Mouse (Mus musculus): ENCODE data around the gene Hsp90aa1. TPM values are rescaled to one million over a fixed set of nuclear protein-coding genes. Genes with fewer than 3 reads are reported as not detected.
"Not testable (repeated sequence)": the region's sequence is repeated elsewhere in the genome, so short reads cannot be mapped to it uniquely, and the experiment has no call there.

The Hsp90aa1 gene
- 1,235 and 1,237 TPM in 2 replicates for polyA plus RNA-seq (2015; fragmentation: Nextera tagmentation; extraction: Ambion mirVana)

GRCm38 (mm10) chr12:110702556-110702955, at the start of gene Hsp90aa1:
TSS of gene Hsp90aa1 (minus strand) at chr12:110702728.
- Histone ChIP-seq H3K4me3 (replicated peaks; ENCODE audit: low read length) (no peak within 1 kb of the TSS), H3K27ac (ENCODE audit: low read length) (no peak within 1 kb of the TSS), H3K4me1 (replicated peaks; ENCODE audit: control insufficient read depth, insufficient read depth, low read length) (peaks cover 8% of the 10 kb centered on the region), H3K9me3 (ENCODE audit: control insufficient read depth, low read length) (no peaks in the 10 kb centered on the region), H3K4me2 (ENCODE audit: low read length) (no peak within 1 kb of the TSS), H3K27me3 (replicated peaks; ENCODE audit: control insufficient read depth, insufficient read depth, low read length) (0 out of 2 replicates have a peak, but pooled peaks cover 2% of the 10 kb centered on the region), H3K36me3 (ENCODE audit: control insufficient read depth, insufficient read depth) (no peaks in the 10 kb centered on the region), H3K9ac (replicated peaks; ENCODE audit: low read depth, low read length) (no peak within 1 kb of the TSS)
- ATAC-seq: no peak
- WGBS: 57% methylated on average over 4 of the region's 4 CpGs

GRCm38 (mm10) chr12:110750770-110751439, 48.4 kb upstream of the Hsp90aa1 start:
- Histone ChIP-seq H3K4me2 (ENCODE audit: low read length) (no peak overlapping the region), H3K27me3 (replicated peaks; ENCODE audit: control insufficient read depth, insufficient read depth, low read length) (no peaks in the 10 kb centered on the region), H3K4me1 (replicated peaks; ENCODE audit: control insufficient read depth, insufficient read depth, low read length) (no peaks in the 10 kb centered on the region), H3K9ac (replicated peaks; ENCODE audit: low read depth, low read length) (no peak overlapping the region), H3K4me3 (replicated peaks; ENCODE audit: low read length) (no peak overlapping the region), H3K27ac (ENCODE audit: low read length) (no peak overlapping the region), H3K9me3 (ENCODE audit: control insufficient read depth, low read length) (no peaks in the 10 kb centered on the region), H3K36me3 (ENCODE audit: control insufficient read depth, insufficient read depth) (0 out of 2 replicates have a peak, but pooled peaks cover 3% of the 10 kb centered on the region)
- ATAC-seq: no peak
- WGBS: 87% methylated on average over 10 of the region's 10 CpGs

GRCm38 (mm10) chr12:110738158-110738921, 35.8 kb upstream of the Hsp90aa1 start:
- Histone ChIP-seq H3K4me1 (replicated peaks; ENCODE audit: control insufficient read depth, insufficient read depth, low read length) (peaks cover 20% of the 10 kb centered on the region), H3K9ac (replicated peaks; ENCODE audit: low read depth, low read length) (peak overlapping the region; percentile 93), H3K9me3 (ENCODE audit: control insufficient read depth, low read length) (no peaks in the 10 kb centered on the region), H3K36me3 (ENCODE audit: control insufficient read depth, insufficient read depth) (no peaks in the 10 kb centered on the region), H3K4me2 (ENCODE audit: low read length) (peak overlapping the region; percentile 78), H3K27ac (ENCODE audit: low read length) (peak overlapping the region; percentile 91), H3K4me3 (replicated peaks; ENCODE audit: low read length) (peak overlapping the region; percentile 99), H3K27me3 (replicated peaks; ENCODE audit: control insufficient read depth, insufficient read depth, low read length) (peaks cover 5% of the 10 kb centered on the region; the same call in 1 of the 2 replicates)
- WGBS: under 1% methylated on average over 65 of the region's 72 CpGs
- ATAC-seq: peak; percentile 69

GRCm38 (mm10) chr12:110737170-110738157, 34.9 kb upstream of the Hsp90aa1 start, which contains the start of gene Wdr20:
TSS of gene Wdr20 (plus strand) at chr12:110737944.
- ATAC-seq: peak; percentile 95
- Histone ChIP-seq H3K36me3 (ENCODE audit: control insufficient read depth, insufficient read depth) (no peaks in the 10 kb centered on the region), H3K27me3 (replicated peaks; ENCODE audit: control insufficient read depth, insufficient read depth, low read length) (peaks cover 5% of the 10 kb centered on the region; the same call in 1 of the 2 replicates), H3K4me1 (replicated peaks; ENCODE audit: control insufficient read depth, insufficient read depth, low read length) (peaks cover 20% of the 10 kb centered on the region), H3K4me3 (replicated peaks; ENCODE audit: low read length) (peak within 1 kb of the TSS; percentile 99), H3K27ac (ENCODE audit: low read length) (peak within 1 kb of the TSS; percentile 91), H3K4me2 (ENCODE audit: low read length) (peak within 1 kb of the TSS; percentile 78), H3K9ac (replicated peaks; ENCODE audit: low read depth, low read length) (peak within 1 kb of the TSS; percentile 93), H3K9me3 (ENCODE audit: control insufficient read depth, low read length) (no peaks in the 10 kb centered on the region)
- under 1% methylated on average over 69 of the region's 69 CpGs for WGBS

- ATAC-seq: no peak
These were observed 34.1 kb upstream of the Hsp90aa1 start for GRCm38 (mm10) chr12:110736641-110737040.

GRCm38 (mm10) chr12:110733254-110733653, 30.7 kb upstream of the Hsp90aa1 start:
- 100% methylated on average over 3 of the region's 3 CpGs for WGBS
- not testable (repeated sequence) for ATAC-seq; H3K27ac ChIP-seq (ENCODE audit: low read length); H3K4me1 ChIP-seq (replicated peaks; ENCODE audit: control insufficient read depth, insufficient read depth, low read length); H3K9me3 ChIP-seq (ENCODE audit: control insufficient read depth, low read length); H3K4me3 ChIP-seq (replicated peaks; ENCODE audit: low read length); H3K4me2 ChIP-seq (ENCODE audit: low read length); H3K36me3 ChIP-seq (ENCODE audit: control insufficient read depth, insufficient read depth); H3K9ac ChIP-seq (replicated peaks; ENCODE audit: low read depth, low read length); H3K27me3 ChIP-seq (replicated peaks; ENCODE audit: control insufficient read depth, insufficient read depth, low read length)

More at GRCm38 (mm10) chr12:110736641-110737040, 34.1 kb upstream of the Hsp90aa1 start:
- Histone ChIP-seq H3K27me3 (replicated peaks; ENCODE audit: control insufficient read depth, insufficient read depth, low read length) (peaks cover 5% of the 10 kb centered on the region; the same call in 1 of the 2 replicates), H3K9me3 (ENCODE audit: control insufficient read depth, low read length) (no peaks in the 10 kb centered on the region), H3K4me1 (replicated peaks; ENCODE audit: control insufficient read depth, insufficient read depth, low read length) (peaks cover 20% of the 10 kb centered on the region), H3K4me3 (replicated peaks; ENCODE audit: low read length) (peak overlapping the region; percentile 99), H3K9ac (replicated peaks; ENCODE audit: low read depth, low read length) (no peak overlapping the region), H3K36me3 (ENCODE audit: control insufficient read depth, insufficient read depth) (no peaks in the 10 kb centered on the region), H3K4me2 (ENCODE audit: low read length) (peak overlapping the region; percentile 70), H3K27ac (ENCODE audit: low read length) (no peak overlapping the region)
- WGBS: 11% methylated on average over 4 of the region's 4 CpGs

- H3K9me3 ChIP-seq (ENCODE audit: control insufficient read depth, low read length): no peaks in the 10 kb centered on the region
- H3K9ac ChIP-seq (replicated peaks; ENCODE audit: low read depth, low read length): no peak overlapping the region
- H3K4me2 ChIP-seq (ENCODE audit: low read length): no peak overlapping the region
- ATAC-seq: no peak
- H3K27me3 ChIP-seq (replicated peaks; ENCODE audit: control insufficient read depth, insufficient read depth, low read length): no peaks in the 10 kb centered on the region
- H3K27ac ChIP-seq (ENCODE audit: low read length): no peak overlapping the region
- 71% methylated on average over 1 of the region's 1 CpGs for WGBS
- H3K4me3 ChIP-seq (replicated peaks; ENCODE audit: low read length): no peak overlapping the region
- H3K4me1 ChIP-seq (replicated peaks; ENCODE audit: control insufficient read depth, insufficient read depth, low read length): no peaks in the 10 kb centered on the region
- H3K36me3 ChIP-seq (ENCODE audit: control insufficient read depth, insufficient read depth): no peaks in the 10 kb centered on the region
These were observed 23.9 kb upstream of the Hsp90aa1 start for GRCm38 (mm10) chr12:110726428-110726827.

- WGBS: 81% methylated on average over 5 of the region's 5 CpGs
- H3K27ac ChIP-seq (ENCODE audit: low read length): no peak overlapping the region
- H3K27me3 ChIP-seq (replicated peaks; ENCODE audit: control insufficient read depth, insufficient read depth, low read length): no peaks in the 10 kb centered on the region
- H3K36me3 ChIP-seq (ENCODE audit: control insufficient read depth, insufficient read depth): no peaks in the 10 kb centered on the region
- ATAC-seq: no peak
- H3K9ac ChIP-seq (replicated peaks; ENCODE audit: low read depth, low read length): no peak overlapping the region
- no peak overlapping the region for H3K4me2 ChIP-seq (ENCODE audit: low read length)
- no peaks in the 10 kb centered on the region for H3K9me3 ChIP-seq (ENCODE audit: control insufficient read depth, low read length)
- H3K4me1 ChIP-seq (replicated peaks; ENCODE audit: control insufficient read depth, insufficient read depth, low read length): no peaks in the 10 kb centered on the region
- no peak overlapping the region for H3K4me3 ChIP-seq (replicated peaks; ENCODE audit: low read length)
These were observed 23.0 kb upstream of the Hsp90aa1 start for GRCm38 (mm10) chr12:110725489-110725888.
